Mouse (Mus musculus) kidney, postnatal 0 days (tissue): ENCODE results near the gene Spata7. TPM values are rescaled to one million over a fixed set of nuclear protein-coding genes. Genes with fewer than 3 reads are reported as not detected.

Experiments used
- ATAC-seq: fragments of 200-750 bp; cut with Nextera tagmentation; replicated peaks from 2 replicates; pipeline ENCODE4 v1.8.0; 2017; ENCODE audit warnings: low read depth, moderate number of reproducible peaks, moderate TSS enrichment, moderate library complexity; ENCODE audit not compliant: low FRiP score
- DNase-seq: peaks from one replicate; pipeline ENCODE4 v3.0.0-alpha.2; 2016; ENCODE audit warnings: low spot score
- H3K27ac ChIP-seq: fragments of 300-500 bp; sonication (generic); 2 replicates; pipeline ENCODE4 v1.5.1; 2014; ENCODE audit warnings: mild to moderate bottlenecking
- H3K27me3 ChIP-seq: fragments of 300-500 bp; sonication (generic); 2 replicates; pipeline ENCODE4 v1.6.1; 2014; ENCODE audit warnings: low read length, mixed read lengths; ENCODE audit not compliant: insufficient read depth
- H3K36me3 ChIP-seq: fragments of 300-500 bp; sonication (generic); 2 replicates; pipeline ENCODE4 v1.6.1; 2014; ENCODE audit warnings: low read length, mixed read lengths; ENCODE audit not compliant: insufficient read depth
- H3K4me1 ChIP-seq: fragments of 300-500 bp; sonication (generic); replicated peaks from 2 replicates; pipeline ENCODE4 v1.6.1; 2014; ENCODE audit warnings: antibody characterized with exemption, low read length, mixed read lengths; ENCODE audit not compliant: insufficient read depth
- H3K4me2 ChIP-seq: fragments of 300-500 bp; sonication (generic); 2 replicates; pipeline ENCODE4 v1.6.1; 2014; ENCODE audit warnings: mild to moderate bottlenecking, low read length, moderate library complexity, mixed read lengths
- H3K4me3 ChIP-seq: fragments of 300-500 bp; sonication (generic); replicated peaks from 2 replicates; pipeline ENCODE4 v1.5.1; 2014; ENCODE audit warnings: low read depth, low read length
- H3K9ac ChIP-seq: fragments of 300-500 bp; sonication (generic); 2 replicates; pipeline ENCODE4 v1.6.1; 2014; ENCODE audit warnings: low read depth, low read length
- H3K9me3 ChIP-seq: fragments of 300-500 bp; sonication (generic); replicated peaks from 2 replicates; pipeline ENCODE4 v1.6.1; 2016; ENCODE audit warnings: low read length, inconsistent platforms, mixed read lengths
- CTCF ChIP-seq: IDR thresholded peaks from 2 replicates; pipeline ENCODE4 v1.5.1; 2016; ENCODE audit warnings: antibody characterized with exemption, low read depth, mild to moderate bottlenecking, moderate library complexity
- WGBS: fragments of 180-500 bp; shearing (Covaris S2); extraction: QIAGEN DNeasy Blood & Tissue Kit; methylation state at CpG from one replicate; pipeline ENCODE4 v1.1.7; 2014; 5-methylcytosine and 5-hydroxymethylcytosine counted together
- polyA plus RNA-seq: library from polyadenylated mRNA; unstranded; fragments of >200 nt; fragmentation: Nextera tagmentation; extraction: Ambion mirVana; gene quantifications from 2 replicates; pipeline ENCODE4 v1.2.1, GENCODE M21; 2015

The Spata7 gene
- polyA plus RNA-seq, 1 experiment from 2014 or later, result 11.3 TPM

DNA sequence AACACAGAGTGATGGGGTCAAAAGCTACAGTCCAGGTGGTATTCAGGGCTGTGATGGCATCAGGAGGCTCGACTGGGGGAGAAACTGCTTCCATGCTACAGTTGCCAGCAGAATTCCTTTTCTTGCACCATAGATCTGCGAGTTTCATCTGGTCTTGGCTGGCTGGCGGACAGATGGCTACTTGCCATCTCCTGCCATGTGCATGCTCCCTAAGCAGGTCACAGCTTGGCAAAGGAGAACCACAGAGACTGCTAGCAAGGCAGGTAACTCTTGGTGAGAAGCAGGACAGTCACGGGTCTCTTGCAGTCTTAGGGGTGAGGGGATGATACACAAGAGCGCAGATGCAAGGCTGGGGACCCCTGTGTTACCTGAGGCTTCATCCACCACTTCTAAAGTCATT, 41.9 kb downstream of the Spata7 start:
- WGBS, result 88% methylated on average over 5 of the region's 5 CpGs
- no peak overlapping the region for H3K9ac ChIP-seq
- H3K9me3 ChIP-seq, result no peaks in the 10 kb centered on the region
- no peaks in the 10 kb centered on the region for H3K4me1 ChIP-seq
- H3K4me3 ChIP-seq, result no peak overlapping the region
- peaks cover 4% of the 10 kb centered on the region; the same call in 1 of the 2 replicates for H3K36me3 ChIP-seq
- no peaks in the 10 kb centered on the region for H3K27me3 ChIP-seq
- no peak overlapping the region for H3K4me2 ChIP-seq
- ATAC-seq (no peak), DNase-seq (no peak)
- no peak for TF ChIP-seq CTCF
- no peak overlapping the region for H3K27ac ChIP-seq

DNA sequence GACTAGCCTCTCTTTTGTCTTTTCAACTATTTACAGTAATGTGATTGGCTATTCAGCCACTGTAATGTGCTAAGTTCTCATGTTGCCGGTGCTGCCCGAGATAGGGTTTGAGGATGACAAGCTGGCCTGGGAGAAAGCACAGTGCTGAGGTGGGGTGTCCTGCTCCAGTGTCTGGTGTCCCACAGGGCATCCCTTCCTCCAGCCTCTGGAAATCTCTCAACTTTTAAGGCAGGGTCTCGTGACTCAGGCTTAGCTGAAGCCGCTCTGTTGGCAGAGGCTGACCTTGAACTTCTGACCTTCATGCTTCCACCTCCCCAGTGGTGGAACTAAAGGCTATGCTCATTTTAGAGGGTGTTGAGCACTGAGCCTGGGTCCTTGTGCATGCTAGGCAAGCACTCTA, 42.5 kb downstream of the Spata7 start:
- no peak overlapping the region for H3K27ac ChIP-seq
- no peak overlapping the region for H3K4me3 ChIP-seq
- TF ChIP-seq CTCF, result no peak
- 83% methylated on average over 4 of the region's 4 CpGs for WGBS
- no peak overlapping the region for H3K9ac ChIP-seq
- ATAC-seq (no peak), DNase-seq (no peak)
- H3K36me3 ChIP-seq, result peaks cover 4% of the 10 kb centered on the region; the same call in 1 of the 2 replicates
- no peaks in the 10 kb centered on the region for H3K9me3 ChIP-seq
- H3K27me3 ChIP-seq, result no peaks in the 10 kb centered on the region
- no peak overlapping the region for H3K4me2 ChIP-seq
- no peaks in the 10 kb centered on the region for H3K4me1 ChIP-seq

DNA sequence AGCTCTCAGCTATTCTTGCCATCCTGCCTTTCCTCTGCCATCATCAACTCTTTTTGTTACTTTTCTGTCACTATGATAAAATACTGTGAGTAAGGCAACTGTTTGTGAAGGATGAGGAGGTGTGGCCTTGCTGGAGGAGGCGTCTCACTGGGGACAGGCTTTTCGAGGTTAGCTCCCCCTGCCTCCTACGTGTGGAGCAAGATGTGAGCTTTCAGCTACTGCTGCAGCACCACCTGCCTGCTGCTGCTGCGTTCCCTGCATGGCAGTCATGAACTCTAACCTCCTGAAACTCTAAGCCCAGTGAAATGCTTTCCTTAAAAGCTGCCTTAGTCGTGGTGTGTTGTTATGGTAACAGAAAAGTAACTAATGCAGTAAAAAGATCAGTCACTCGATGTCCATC, 45.9 kb downstream of the Spata7 start:
- no peak overlapping the region for H3K4me2 ChIP-seq
- H3K27ac ChIP-seq, result no peak overlapping the region
- H3K36me3 ChIP-seq, result peaks cover 8% of the 10 kb centered on the region; the same call in 1 of the 2 replicates
- no peaks in the 10 kb centered on the region for H3K9me3 ChIP-seq
- 57% methylated on average over 6 of the region's 6 CpGs for WGBS
- ATAC-seq, result no peak
- no peak overlapping the region for H3K9ac ChIP-seq
- H3K4me3 ChIP-seq, result no peak overlapping the region
- no peak for DNase-seq
- H3K4me1 ChIP-seq, result no peaks in the 10 kb centered on the region
- no peak for TF ChIP-seq CTCF
- no peaks in the 10 kb centered on the region for H3K27me3 ChIP-seq

DNA sequence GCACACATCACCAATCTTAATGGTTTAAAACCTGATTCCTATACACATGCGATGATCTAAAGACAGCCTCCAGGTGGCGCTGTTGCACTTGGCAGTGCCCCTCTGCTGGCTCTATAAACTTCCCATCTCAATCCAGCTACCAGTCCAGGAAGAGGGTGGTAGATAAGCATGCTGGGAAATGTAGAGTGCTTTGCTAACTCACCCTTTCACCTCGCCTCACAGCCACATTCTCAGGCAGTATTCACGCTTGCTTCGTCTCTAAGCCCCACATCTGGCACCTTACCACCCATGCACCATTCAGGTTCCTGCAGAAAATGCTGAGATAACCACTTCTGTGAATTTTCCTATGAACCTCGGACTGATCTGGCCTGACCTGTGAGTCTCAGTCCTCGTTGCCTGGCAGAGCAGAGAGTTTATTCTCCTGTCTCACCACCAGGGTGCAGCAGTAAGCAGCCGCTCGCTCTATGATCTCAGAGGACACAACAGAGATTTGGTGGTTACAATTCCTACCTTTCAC, 46.7 kb downstream of the Spata7 start:
- Histone ChIP-seq H3K9ac (no peak overlapping the region), H3K27ac (peak overlapping the region; percentile 43; the same call in 1 of the 2 replicates), H3K4me3 (peak overlapping the region; percentile 15), H3K4me1 (no peaks in the 10 kb centered on the region), H3K27me3 (no peaks in the 10 kb centered on the region), H3K36me3 (peaks cover 12% of the 10 kb centered on the region; the same call in 1 of the 2 replicates), H3K9me3 (no peaks in the 10 kb centered on the region), H3K4me2 (peak overlapping the region; percentile 44)
- DNase-seq (peak; percentile 95), ATAC-seq (peak; percentile 90)
- TF ChIP-seq CTCF, result peak; percentile 75
- WGBS, result 11% methylated on average over 9 of the region's 9 CpGs

DNA sequence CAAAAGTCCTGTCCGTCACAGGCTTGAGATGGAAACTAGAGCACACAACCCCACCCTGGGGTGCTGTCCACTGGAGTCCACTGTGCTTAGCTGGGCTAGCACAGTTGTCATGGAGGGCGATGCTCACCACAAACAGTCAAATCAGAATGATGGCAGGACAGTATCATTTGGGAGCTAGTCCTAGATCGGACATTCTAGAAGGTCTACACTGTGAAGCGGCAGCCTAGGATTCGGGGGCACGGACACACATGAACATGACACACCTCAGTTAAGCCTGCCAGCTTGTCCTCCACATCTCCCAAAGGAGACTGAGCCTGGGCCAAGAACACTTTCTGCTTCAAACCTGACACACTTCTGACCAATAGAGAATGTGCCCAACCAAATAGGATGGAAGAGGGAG, 48.9 kb downstream of the Spata7 start:
- Histone ChIP-seq H3K27me3 (no peaks in the 10 kb centered on the region), H3K9ac (no peak overlapping the region), H3K27ac (no peak overlapping the region), H3K4me1 (no peaks in the 10 kb centered on the region), H3K9me3 (no peaks in the 10 kb centered on the region), H3K4me3 (no peak overlapping the region), H3K36me3 (peaks cover 18% of the 10 kb centered on the region), H3K4me2 (no peak overlapping the region)
- ATAC-seq (no peak), DNase-seq (no peak)
- TF ChIP-seq CTCF, result no peak
- 94% methylated on average over 6 of the region's 6 CpGs for WGBS

DNA sequence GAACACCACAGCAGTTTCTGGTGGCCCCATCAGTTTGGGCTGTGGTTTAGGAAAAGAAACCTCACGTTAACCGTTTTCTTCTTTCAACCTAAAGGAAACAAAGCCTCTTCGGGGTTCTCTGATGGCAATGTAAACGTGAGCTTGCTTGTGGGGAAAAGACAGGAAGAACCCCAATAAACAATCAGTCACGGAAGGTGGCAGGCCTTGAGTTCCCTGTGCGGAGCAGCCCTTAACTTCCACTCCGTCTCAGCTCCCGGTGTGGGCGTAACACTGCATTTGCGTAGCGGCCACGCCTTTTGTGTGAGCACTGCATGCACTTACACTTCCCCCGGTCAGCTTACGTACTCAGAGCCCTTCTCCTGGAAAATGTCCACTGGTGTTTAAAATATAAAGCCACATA, 49.4 kb downstream of the Spata7 start:
- Histone ChIP-seq H3K4me3 (no peak overlapping the region), H3K4me1 (no peaks in the 10 kb centered on the region), H3K9ac (no peak overlapping the region), H3K9me3 (no peaks in the 10 kb centered on the region), H3K27ac (no peak overlapping the region), H3K27me3 (no peaks in the 10 kb centered on the region), H3K4me2 (no peak overlapping the region), H3K36me3 (peaks cover 20% of the 10 kb centered on the region)
- WGBS, result 51% methylated on average over 14 of the region's 14 CpGs
- ATAC-seq (no peak), DNase-seq (no peak)
- no peak for TF ChIP-seq CTCF

DNA sequence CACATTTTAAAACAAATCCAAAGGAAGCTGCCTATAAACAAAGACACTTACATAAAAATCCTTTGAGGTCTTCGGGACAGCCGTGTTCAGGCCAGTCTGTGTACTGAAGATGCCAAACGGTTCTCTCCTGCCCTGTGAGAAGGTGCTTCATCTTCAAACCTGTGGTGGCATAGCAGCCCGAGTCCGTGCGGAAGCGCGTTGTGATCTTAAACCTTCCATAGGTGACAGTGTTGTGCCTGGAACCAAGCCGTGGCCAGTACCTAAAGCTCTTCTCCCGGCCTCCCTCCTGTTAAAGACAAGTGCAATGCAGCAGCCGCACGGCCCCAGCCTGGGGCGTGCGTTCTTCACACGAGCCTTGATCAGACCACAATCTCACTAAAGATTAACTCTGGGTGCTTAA, 51.9 kb downstream of the Spata7 start:
- no peak overlapping the region for H3K4me2 ChIP-seq
- DNase-seq (no peak), ATAC-seq (no peak)
- peaks cover 23% of the 10 kb centered on the region for H3K36me3 ChIP-seq
- no peak overlapping the region for H3K27ac ChIP-seq
- H3K27me3 ChIP-seq, result no peaks in the 10 kb centered on the region
- no peaks in the 10 kb centered on the region for H3K4me1 ChIP-seq
- 76% methylated on average over 15 of the region's 15 CpGs for WGBS
- H3K9me3 ChIP-seq, result no peaks in the 10 kb centered on the region
- H3K4me3 ChIP-seq, result no peak overlapping the region
- H3K9ac ChIP-seq, result no peak overlapping the region
- no peak for TF ChIP-seq CTCF
